Mouse (Mus musculus) megakaryocyte-erythroid progenitor cell, adult 5 weeks (primary cell): Measurements from ENCODE around the gene Gm14085. TPM values are rescaled to one million over a fixed set of nuclear protein-coding genes. Genes with fewer than 3 reads are reported as not detected.

Source experiments
- polyA plus RNA-seq: library from polyadenylated mRNA; stranded (reverse); fragments of >175 nt; gene quantifications from 2 replicates; pipeline ENCODE4 v1.2.3, GENCODE M21; 2012

Gm14085 gene
- 0.11 and 0.22 TPM in 2 replicates for polyA plus RNA-seq

GRCm38 (mm10) chr2:122484641-122485040 lies at the start of gene Gm14085:
Gene Gm14085, plus strand, starts transcription at chr2:122484941.

Other genes with a start within 250 kb of the Gm14085 start
- not detected in 2 replicates for gene Duox2, start 186.5 kb upstream of the Gm14085 start, polyA plus RNA-seq
- gene Duoxa2, start 186.0 kb upstream of the Gm14085 start, polyA plus RNA-seq: not detected in 2 replicates
- gene Duoxa1, start 171.2 kb upstream of the Gm14085 start, polyA plus RNA-seq: not detected in 2 replicates
- not detected in 2 replicates for gene Duox1, start 169.3 kb upstream of the Gm14085 start, polyA plus RNA-seq
- gene Shf, start 115.8 kb upstream of the Gm14085 start, polyA plus RNA-seq: 21.4 and 22.9 TPM in 2 replicates
- gene Slc28a2, start 58.5 kb upstream of the Gm14085 start, polyA plus RNA-seq: 2.9 and 3.7 TPM in 2 replicates
- 20.7 and 28.3 TPM in 2 replicates for gene Gatm, start 126.4 kb downstream of the Gm14085 start, polyA plus RNA-seq
- gene AA467197, start 152.0 kb downstream of the Gm14085 start, polyA plus RNA-seq: 0.62 and 1.1 TPM in 2 replicates
- gene Slc30a4, start 217.7 kb downstream of the Gm14085 start, polyA plus RNA-seq: 1.6 and 2.3 TPM in 2 replicates